Mouse (Mus musculus) heart, adult 9 months (tissue): ENCODE measurements around the gene Gcsam.
A peak's percentile ranks its signal among the peaks of the same experiment; 100 is the strongest.

Experiments
- DNase-seq, 2 experiments: peaks; one replicate each; pipeline ENCODE4 v3.0.0; 2022; ENCODE audit warnings: low spot score in 2 of 2

The Gcsam gene

DNA sequence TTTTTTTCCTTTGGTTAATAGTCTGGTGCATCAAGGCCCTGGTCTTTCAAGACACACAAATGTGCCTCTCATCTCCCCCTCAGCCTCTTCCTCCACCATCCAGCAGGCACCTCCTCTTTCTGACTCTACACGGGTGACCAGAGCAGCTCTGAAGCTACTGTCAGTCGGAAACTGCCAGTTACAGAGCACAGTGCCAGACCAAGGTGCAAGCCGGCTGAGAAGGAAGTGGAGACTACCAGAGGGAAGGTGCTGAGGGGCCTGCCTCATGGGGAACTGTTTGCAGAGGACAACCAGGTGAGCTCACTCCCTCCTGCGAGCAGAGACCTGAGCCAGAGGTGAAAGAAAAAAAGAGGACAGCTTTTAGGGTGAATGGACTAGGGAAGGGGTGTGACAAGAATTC, at the start of gene Gcsam:
Gcsam (plus strand) TSS at position 114 of the 400 bp plus-strand sequence.
- no peak for DNase-seq

DNA sequence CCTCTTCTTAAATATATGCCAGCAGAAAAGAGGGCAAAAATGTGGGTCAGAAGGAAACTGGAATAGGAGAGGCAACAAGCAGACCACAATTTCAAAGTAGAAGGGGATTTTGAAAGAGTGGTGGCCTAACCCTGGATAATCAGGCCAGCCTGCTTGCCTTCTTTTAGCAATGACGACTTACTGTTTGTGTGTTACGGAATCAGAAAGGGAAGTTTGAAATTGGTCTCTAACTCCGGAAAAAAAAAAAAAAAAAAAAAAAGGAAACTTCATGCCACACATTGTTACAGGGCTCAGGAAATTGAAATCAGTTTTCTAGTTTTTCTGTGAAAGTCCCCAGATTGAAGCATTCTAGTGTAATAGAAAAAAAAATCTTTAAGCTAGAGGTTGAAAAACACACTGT, 48.4 kb upstream of the Gcsam start:
- DNase-seq = no peak

DNA sequence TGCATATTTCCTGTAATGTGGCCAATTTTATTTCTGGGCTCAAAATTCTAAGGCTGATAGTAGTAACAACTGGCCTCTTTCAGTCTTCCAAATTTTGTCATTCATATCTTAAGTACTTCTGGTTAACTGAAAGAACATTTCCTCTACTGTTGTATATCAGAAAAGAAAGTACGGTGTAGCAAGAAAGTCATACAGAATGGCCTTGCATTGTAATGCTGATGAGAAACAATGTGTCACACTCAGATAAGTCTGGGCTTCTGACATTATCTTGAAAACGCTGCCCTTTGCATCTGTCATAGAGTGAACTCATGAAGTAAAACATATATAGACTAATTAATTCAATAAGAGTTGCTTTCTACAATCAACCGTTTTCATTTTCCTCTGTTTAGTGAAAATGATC, 37.9 kb upstream of the Gcsam start:
- DNase-seq = no peak

DNA sequence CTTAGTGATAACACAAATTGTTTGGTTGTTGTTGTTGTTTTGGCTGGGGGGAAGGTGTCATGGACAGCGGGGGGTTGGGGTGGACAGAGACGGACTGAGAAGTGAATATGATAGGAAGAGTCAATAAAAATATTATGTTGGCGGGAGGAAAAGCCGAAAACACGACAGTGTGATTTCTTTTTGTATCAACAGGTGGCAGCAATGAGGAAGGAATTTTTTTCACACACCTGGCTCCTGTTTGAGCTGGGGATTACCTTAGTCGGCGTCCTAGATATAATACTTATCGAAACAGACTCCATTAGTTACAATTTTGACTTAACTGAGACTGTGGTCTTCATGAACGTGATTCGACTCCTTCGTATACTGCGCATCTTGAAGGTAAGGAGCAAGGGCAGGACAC, 30.3 kb upstream of the Gcsam start:
- no peak for DNase-seq

DNA sequence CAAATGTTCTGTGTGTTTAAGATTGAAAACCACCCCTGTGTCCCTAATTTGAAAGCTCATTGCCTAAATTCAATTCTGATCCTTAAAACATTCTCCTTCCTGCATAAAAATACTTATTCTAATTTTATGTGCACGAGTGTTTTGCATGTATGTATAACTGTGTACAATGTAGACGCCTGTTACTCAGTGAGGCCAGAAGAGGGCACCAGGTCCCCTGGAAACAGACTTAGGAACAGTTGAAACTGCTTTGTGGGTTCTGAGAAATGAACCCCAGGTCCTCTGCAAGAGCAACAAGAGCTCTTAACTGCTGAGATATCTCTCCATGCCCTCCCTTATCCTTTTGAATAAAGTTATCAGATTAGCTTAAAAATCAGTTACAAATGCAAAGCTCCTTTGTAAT, 27.7 kb upstream of the Gcsam start:
- DNase-seq = no peak

DNA sequence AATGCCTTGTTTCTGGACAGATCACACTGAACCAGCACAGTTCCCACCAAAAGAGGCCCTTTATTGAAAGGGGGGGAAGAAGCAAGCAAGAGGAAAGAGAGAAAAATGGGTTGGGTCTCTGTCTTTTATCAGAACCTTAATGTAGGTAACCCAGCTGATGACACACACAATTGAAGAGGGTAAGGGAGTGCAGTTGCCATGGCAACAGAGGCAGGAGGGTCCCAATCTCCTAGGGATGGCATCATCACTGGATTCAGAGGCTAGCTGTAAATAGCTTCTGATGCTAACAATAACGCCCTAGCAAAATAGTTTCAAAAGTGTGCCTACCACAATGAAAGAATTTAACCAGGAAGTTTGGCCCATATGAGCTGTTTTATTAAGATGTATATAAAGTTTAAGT, 16.5 kb upstream of the Gcsam start:
- DNase-seq = no peak

DNA sequence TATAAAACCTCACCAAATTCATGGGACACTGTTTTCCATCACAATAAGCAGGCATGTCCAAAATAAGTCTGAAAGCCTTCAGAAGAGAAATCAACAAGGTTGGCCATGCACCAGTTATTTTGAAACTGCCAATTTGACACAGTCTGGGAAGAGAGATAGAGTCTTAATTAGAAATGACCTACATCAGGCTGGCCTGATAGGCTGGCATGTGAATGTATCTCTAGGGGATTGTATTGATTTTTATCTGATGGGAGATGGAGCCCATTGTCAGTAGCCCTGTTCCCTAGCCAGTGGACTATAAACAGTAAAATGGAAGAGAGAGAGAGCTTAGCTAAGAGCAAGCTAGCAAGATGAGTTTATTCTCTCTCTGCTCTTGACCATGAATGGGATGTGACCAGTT, 14.7 kb upstream of the Gcsam start:
- no peak for DNase-seq

DNA sequence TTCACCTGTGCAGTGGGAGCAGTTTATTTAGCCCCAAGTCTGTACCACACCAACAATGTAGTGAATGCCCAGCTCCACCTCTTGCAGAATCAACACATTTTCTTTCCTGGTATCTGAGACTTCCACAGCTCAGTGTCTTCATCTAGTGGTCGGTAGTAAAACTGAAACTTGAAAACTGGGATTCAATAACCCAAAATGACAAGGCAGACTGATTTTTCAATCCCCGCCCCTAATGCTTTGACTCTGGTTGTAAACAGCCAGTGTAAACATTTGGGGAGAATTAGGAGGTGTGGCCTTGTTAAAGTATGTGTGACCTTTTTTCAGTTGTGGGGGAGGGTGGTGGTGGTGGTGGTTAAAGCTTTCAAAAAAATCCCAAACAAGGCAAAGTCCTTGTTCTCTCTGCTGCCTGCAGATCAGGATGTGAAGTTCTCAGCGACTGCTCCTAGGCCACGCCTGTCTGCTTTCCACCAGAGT, 1.7 kb upstream of the Gcsam start:
- DNase-seq = peak; percentile 22 to 25

DNA sequence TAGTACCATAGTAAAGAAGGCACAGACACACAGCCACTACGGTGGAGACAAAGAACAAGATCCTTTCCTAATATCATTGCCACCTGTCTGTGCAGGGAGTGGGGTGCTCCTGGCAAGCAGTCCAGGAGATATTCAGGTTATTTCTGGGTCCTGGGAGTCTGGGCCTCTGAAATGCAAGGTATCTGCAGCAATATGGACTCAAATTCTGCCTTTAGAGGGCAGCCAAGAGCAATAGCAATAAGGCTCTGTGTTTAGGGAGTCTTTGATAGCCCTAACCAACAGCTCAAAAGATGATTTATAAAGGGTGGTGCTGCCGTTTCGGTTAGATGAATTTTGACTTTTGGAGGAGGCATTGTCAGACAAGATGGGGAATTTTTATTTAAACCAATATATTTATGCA, 880 bp upstream of the Gcsam start:
- DNase-seq = no peak

DNA sequence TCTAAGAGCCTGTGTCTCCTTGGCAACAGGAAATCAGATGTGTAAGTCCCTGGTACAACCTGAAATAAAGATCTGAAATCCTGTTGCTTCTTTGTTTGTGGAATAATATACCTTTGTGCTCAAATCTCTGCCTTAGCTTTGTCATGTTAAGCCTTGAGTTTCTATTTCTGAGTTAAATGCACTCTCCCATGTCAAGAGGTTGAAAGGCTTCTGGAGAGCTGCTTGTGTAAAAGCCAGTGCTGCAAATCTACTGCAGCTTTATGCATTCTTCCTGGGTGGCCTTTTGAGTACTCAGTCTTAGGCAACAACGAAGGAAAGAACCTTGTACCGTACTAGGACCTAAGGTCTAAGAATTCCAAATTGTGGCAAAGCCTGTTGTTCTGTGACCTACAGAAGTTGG, 3.1 kb downstream of the Gcsam start:
- no peak for DNase-seq

DNA sequence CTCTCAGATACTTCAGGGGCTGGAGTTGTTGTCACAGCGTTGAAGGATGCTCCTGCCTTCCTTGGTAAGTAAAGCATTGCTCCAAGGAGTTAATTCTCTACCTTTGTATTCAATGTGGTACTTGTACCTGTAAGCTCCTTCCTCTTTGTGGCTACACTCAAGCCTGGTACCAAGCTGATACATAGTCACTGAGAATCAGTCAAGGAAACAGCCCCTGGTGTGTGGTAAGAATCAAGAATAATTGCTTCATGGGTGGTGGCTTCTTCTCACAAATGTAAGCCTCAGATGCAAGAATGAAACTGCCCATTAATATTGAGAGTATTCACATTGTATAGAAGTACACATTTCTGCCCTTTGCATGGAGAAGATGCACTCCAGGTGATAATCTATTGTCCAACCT, 5.8 kb downstream of the Gcsam start:
- DNase-seq = no peak

DNA sequence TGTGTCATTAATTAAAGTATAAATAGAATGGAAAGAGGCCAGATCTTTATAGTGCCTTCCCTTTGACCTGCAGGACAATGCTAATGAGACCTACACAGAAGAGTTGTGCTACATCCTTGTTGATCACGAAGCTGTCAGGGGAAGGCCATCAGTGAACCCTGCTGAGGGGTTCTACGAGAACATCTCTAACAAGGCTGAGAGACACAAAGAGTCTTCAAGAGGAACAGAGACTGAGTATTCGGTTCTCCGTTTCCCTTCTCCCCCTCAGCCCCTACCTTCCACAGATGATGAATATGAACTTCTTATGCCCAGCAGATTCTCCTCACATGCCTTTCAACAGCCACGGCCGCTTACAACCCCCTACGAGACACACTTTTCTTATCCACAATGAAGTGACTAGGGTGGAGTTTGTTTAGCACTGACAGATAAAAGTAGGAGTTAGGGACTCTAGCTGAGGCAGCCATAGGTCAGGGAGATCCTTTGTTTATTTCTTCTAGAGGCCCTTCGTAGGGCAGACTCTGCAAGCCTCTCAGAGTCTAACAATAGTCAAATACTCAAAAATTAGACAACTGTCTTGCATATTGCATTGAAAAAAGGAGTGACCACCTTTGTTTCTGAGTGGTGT, 9.7 kb downstream of the Gcsam start:
- DNase-seq = no peak

DNA sequence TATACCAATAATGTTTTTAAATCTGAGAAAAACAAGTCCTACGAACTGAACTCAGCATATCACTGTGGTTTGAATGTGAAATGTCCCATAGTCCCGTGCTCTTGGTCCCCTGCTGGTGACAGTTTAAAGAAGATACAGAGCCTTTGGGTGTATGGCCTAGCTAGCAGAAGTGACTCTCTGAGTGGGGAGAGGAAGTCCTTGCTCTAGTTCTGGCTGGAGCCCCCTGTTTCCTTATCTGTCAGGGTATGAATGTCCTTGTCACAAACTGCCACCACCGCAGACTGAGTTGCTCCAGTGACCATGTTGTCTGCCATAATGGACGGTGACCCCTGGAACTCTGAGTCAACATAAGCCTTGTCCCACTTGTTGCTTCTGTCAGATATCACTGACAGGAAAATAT, 13.1 kb downstream of the Gcsam start:
- DNase-seq = no peak

DNA sequence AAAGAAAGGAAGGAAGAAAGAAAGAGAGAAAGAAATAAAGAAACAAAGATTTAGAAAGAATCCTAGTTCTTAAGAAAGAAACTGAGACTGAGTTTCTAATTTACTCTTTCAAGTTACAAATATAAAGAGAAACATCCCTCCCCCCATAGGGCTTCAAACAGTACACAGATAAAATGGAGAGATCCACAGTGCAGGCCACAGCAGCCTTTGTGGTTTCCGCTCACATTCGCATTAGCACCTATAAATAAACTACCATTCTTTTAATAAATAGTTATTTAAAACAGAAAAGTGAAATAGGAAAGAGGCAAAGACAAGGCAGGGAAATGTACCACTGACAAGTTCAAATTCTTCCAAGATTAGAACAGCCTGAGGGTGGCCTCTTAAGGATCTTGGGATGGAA, 14.6 kb downstream of the Gcsam start:
- DNase-seq = no peak

DNA sequence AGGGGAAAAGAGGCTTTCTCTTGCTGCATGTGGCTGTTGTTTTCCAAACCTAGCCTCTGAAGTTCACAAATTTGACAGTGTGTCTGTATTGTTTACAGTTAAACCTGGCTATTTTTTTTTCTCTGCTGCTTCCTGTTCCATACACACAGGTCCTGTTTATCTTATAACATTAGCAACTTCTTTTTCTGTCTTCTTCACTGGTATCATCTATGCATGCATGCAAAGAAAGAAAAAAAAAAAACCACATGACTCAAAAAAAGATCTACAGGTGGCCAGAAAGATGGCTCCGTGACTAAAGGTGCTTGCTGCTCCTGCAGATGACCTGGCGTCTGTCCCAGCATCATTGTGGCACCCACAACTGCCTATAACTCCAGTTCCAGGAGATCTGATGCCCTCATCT, 15.2 kb downstream of the Gcsam start:
- DNase-seq = no peak

DNA sequence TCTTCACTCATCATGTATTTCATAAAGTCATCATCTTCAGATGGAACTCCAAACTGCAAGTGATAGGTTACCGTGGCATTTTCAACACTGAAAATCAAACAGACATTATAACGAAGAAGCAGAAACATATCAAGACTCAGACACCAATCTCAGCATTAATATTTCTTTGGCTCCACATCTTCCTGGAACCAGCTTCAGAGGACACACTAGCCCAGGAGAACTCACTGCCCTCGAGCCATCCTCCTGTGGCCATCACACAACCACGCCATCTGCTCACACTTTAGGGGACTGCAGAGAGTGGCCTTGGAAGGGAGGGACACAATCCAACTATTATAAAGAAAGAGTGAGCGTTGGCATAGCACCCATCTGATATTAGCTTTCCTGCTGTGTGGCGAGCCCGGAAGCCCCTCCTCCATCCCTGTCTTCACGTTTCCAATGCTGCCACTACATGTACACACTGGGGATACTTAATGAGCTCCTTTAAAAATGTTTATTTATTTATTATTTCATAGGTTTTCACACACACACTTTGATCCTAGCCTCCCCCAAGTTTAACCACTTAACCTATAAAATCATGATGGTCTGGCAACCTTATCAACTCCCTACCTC, 19.4 kb downstream of the Gcsam start:
- DNase-seq = no peak

DNA sequence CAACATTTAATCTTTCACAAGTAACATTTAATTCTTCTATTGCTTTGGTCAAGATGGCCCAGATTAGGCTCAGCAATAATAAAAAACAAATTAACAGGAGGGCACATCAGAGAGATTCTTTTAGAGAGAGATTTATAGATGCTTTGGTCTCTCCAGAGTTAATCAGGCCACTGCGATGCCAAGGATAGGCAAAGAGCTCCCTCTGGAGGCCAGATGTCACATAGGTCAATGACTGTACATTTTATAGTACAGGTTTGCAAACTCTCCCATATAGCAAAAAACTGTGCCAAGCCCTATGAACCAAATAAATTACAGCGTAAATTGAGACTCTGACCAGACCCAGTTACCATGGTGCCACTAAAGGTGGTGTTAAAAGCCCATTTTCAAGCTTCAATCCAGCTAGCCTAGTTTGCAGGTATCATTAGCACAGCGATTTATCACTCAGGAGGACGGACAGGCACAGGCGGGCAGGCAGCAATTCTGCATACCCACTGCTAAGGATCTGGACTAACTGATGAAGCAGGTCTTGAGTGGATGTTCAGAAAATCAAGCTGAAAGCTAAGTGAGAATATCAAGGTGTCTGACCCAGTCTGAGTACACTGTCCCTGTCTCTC, 20.3 kb downstream of the Gcsam start:
- peak in 1 of 2 experiments; percentile 33 for DNase-seq

DNA sequence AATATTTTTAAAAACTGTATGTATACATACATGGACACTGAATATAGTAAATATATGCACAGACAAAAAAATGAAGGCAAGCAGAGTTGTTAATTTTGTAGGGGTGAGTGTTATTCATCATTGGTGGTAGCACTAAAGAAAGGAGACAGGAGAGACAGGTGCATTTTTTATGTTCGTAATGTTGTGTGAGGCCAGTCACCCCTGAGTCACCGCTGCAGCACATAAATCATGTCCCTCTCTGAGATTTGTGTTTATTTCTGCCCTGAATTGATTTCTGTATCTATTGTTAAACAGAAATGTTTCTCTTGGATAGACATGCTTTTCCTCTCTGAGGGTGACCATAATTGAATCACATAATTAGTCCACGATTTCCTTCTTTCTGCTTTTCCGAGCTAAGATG, 22.2 kb downstream of the Gcsam start:
- no peak for DNase-seq

DNA sequence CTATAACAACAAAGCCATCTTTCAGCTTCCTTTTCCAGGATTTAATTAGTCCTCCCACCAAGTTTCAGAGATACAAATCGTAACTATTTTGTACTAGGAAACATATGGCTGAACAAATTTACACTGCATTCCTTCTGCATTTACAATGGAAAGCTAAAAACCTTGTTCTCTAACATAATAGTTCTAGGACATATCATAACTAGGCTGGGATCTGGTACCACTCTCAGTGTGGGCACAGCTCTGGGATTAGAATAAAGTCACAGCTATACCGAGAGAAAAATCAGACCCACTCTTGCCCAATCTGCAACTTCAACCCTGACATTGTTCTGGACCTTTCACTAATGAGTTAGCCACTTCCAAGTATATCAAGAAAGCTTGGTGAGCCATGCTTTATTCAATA, 25.6 kb downstream of the Gcsam start:
- no peak for DNase-seq

DNA sequence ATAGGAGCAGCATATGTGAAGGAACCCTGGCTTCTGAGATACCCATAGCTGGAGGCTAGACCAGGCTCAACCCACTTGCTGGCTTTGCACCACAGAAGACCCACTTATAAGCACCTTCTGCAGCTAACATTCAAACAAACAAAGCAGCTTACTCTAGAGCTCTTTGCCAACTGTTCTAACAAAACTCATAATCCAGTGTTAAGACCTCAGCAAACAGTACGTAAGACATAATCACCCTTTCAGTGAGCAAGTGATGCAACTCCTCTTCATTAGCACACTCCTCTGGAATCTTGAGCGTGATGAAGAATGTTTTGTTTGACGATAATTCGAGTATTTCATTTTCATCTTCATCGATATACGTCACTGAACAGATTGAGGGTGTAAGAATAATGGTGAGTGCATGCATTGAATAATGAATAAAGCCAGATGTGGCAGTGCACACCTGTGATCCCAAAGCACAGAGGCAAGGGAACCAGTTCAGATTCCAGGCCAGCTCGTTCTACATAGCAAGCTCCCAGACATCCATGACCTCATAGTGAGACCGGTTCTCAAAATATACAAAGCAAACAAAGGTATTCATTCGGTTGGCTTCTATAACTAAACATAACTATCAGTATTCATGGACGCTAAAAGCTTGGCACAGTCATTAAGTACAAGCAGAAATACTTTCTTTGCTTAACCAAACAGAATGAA, 30.0 kb downstream of the Gcsam start:
- DNase-seq = no peak

DNA sequence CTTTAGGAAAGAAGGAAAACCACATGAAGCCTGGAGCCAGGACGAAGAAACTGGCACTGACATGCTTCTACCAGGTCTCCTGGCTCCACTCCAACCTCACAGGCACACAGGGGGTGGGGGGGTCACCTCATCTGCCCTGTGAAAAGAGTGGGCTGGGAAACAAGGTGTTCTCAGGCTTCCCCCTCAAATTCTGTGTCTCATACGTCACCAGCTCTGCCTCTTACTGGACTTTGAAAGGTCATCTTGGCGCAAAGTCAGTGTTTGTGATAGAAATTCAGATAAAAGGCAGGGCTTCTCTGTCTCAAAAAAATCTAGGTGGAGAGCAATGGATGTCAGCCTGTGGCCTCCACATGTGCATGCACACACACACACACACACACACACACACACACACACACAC, 31.1 kb downstream of the Gcsam start:
- DNase-seq = no peak

DNA sequence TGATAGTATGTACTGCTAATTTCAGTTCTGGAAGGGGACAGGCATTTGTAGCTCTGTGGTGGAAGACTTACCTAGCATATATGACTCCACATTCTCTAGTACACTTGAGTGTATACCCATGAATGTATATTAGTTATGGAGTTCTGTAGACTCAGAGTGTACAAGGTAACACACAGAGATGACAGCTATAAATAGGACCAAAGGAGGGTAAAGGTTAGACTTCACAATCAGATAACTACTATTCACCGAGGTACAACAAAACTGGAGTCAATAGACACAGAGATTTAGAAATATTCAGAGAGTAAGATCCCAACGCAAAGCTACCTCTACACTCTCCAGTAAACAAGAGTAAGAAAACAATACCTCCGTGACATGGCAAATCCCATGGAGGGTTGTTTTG, 33.8 kb downstream of the Gcsam start:
- DNase-seq = no peak

DNA sequence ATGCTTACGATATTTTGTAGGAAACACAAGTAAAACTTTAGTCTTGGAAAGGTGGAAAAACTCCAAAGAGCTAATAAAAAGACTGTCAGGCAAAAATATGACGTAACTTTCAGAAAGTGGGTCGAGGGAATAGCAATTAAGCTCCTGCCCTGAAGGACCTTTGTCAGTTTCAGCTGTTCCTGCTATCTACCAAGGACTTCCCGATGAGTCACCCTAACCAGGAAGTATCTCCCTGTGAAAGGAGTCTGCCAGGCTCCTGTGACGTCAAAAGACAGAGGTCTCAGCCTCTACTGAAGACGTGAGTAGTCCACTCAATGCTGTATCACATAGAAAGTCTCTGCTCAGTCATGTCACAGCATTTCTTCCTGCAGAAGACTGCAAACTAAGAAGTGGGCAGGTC, 34.2 kb downstream of the Gcsam start:
- no peak for DNase-seq
